Mouse (Mus musculus) ovary, adult 18-20 months (tissue): ENCODE results near the gene Gm21987.

ENCODE experiments used
- DNase-seq: peaks from one replicate; pipeline ENCODE4 v3.0.0; 2022; ENCODE audit warnings: low spot score, mixed read lengths

The Gm21987 gene

DNA sequence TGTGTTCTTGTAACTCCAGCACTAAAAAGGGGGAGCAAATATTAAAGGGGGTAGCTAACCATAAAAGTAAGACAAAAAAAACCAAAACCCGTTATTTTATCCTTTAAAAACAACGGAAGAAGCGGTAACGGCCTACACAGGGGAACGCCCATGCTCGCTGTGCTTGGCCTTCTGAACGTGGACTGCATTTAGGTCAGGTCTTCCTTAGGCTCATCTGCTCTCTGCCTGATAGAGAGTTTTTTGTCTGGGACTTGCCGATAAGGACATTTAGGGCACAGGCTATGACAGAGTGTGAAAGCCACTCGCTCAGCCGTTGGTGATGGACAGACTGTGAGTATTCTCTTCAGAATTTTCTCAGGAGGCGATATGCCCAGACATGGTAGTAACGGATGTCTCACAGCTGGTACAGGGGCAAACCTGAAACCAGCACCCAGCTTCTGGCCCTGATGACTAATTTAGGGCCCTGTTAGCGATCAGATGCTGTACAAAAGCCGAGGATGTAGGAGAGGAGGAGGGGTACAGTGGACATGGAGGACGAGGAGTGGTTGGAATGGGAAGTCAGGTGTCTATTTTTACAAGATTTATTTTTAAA is 25.0 kb downstream of the Gm21987 start:
- no peak for DNase-seq

- DNase-seq = no peak
Observed at GRCm38 (mm10) chr16:38372876-38373275, 26.0 kb downstream of the Gm21987 start.

GRCm38 (mm10) chr16:38373439-38373838 is 26.6 kb downstream of the Gm21987 start:
- no peak for DNase-seq

- no peak for DNase-seq
Observed at GRCm38 (mm10) chr16:38373941-38374340, 27.1 kb downstream of the Gm21987 start.

DNA sequence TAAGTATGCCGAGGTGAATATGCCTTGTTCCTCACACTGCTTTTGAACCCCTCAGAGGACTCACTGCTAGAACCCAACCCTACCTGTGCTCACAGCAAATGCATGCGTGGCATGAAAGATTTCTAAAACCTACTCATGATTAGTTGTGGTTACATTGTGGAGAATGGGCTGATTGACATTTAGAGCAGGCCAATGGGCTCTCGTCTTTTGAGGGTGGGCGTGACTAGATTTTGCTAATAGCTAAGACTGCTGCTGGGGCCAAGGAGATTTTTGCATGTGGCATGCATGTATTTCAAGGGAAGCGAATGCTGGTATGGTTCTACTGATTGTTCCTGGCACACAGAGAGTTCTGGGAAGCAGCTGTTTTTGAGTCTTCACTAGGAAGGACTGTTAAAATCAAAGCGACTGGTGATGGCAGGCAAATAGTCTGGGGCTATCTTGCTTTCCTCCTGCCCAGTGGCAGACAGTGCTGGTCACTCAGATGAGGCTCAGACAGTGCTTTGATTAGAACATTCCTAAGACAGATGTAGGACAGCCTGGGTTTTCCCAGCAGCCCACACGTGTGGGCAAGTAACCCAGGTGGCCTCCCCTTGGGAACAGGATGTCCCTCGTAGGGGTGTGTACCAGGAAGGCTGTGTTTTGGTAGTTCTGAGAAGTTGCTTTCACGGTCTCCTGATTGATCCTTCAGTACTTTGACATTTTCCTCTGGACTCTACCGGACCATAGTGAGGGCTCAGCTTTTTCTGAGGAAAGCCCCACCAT is 27.7 kb downstream of the Gm21987 start:
- DNase-seq = no peak

- no peak for DNase-seq
Observed at GRCm38 (mm10) chr16:38375182-38375581, 28.3 kb downstream of the Gm21987 start.

DNA sequence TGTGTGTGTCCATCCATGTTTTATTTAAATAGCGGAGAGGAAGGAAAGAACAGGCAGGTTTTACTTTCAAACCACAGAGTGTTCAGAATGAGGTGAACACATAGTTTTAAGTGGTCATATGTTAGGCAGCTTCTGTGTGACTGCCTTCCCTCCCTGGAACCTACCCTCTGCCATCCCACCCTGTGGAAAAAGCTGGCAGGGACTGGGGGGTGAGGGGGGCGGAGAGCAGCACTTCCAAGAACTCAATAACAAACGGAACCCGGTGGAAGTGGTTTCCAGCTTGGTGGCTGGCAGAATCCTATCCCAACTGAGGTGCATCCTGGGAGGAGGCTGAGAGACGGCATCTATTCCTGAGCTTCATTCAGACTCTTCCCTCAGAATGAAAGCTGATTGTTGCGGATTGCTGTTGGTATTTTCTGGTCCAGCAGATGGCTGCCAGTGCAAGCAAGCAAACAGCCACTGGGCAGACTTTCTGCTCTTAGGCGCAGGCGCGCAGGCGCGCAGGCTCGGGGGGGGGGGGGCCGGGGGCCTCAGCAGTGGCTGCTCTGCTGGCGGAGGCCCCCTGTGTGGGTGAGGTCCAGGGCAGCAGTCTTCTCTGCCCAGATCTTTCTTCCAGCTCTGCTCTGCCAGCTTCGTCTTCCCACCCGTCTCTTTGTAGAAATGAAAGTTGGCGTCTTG is 29.5 kb downstream of the Gm21987 start:
- no peak for DNase-seq

GRCm38 (mm10) chr16:38376841-38377249 is 30.0 kb downstream of the Gm21987 start:
- DNase-seq = no peak

DNA sequence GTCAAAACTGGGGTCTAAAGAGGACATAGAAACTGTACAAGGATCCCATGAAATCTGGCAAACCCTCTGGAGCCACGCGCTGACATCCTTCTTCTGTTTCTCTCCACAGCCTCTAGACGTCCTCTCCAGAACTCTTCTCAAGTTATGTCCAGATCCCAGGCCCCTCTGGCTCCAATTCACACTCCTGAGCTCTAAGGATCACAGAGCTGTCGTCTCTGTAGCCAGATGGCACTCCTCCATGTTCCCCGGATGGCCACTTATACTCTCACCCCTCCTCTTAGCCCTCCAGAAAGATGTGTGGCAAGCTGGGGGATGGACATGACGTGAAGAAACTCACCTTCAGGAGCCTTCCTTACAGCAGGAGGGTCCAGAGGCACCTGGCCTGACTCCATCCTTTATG is 30.7 kb downstream of the Gm21987 start:
- no peak for DNase-seq

- no peak for DNase-seq
Observed at GRCm38 (mm10) chr16:38378591-38378990, 31.8 kb downstream of the Gm21987 start.

DNA sequence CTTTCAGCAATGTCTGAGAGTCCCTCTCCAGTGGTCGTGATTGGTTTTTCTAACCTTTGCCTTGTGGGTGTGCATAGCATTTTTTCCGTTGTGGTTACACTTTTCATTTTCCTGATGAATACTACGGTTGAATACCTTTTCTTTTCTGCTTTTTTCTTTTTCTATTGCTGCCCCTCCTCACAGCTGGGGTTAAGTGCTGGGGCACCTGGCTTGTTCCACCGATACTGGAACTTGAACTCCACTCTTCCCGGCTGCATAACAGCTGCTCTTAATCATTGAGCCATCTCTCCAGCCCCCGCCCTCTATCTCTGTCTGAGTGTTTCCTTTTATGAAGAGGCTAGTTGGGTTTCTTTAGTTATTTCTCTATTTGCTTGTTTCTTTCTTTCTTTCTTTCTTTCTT is 32.2 kb downstream of the Gm21987 start:
- DNase-seq = no peak

- no peak for DNase-seq
Observed at GRCm38 (mm10) chr16:38379493-38379892, 32.7 kb downstream of the Gm21987 start.

DNA sequence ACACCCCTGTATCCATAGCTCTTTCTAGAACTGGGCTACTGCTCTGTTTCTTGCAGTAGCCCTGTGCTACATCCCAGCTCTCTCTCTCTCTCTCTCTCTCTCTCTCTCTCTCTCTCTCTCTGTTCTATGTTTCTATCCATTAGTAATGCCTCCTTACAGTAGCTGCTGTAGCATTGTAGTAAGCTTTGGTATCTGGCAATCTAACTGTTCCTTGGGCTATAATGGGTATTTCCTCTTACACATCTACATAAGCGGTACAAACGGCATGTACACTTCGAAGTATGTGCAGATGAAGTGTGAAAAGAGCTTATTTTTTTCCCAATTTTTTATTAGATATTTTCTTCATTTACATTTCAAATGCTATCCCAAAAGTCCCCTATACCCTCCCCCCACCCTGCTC is 33.1 kb downstream of the Gm21987 start:
- no peak for DNase-seq

GRCm38 (mm10) chr16:38383683-38384082 is 36.8 kb downstream of the Gm21987 start:
- no peak for DNase-seq

GRCm38 (mm10) chr16:38385184-38385634 is 38.4 kb downstream of the Gm21987 start:
- no peak for DNase-seq

GRCm38 (mm10) chr16:38385700-38386099 is 38.9 kb downstream of the Gm21987 start:
- no peak for DNase-seq

DNA sequence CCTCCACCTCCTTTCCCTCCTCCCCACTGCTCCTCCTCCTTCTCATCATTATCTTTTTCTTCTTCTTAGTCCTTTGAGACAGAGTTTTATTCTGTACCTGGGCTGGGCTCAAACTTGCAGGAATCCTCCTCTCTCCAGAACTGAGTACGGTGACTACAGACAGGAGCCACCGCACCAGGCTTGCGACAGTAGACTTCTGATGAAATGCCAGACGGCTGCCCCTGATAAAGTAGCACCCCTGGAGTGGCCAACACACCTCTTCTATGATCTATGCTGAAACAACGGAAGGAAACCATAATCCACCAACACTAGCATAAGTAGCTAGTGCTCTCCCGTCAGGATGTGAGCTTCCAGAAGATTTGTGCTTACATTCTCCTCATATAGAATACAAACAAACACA is 40.5 kb downstream of the Gm21987 start:
- DNase-seq = no peak

DNA sequence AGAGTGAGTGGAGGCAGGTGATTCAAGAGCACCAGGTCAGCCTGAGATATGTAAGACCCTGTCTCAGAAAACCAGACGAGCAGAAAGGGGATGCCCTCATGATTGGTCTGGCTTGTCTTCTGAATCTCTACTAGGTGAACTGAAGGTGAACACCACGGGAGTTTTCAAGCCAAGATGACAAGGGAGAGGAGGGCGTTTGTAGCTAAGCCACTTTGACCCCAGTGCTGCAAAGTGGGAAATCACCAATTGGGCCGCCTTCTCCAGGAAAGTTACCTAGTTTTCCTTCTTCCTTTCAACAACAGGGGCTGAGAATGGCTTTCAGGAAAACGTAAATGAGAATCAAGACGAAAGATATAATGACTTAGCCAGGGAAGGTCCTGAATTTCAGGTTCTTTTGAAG is 41.9 kb downstream of the Gm21987 start:
- DNase-seq = no peak

GRCm38 (mm10) chr16:38389284-38389893 is 42.5 kb downstream of the Gm21987 start:
- no peak for DNase-seq

- DNase-seq = no peak
Observed at GRCm38 (mm10) chr16:38390322-38390721, 43.5 kb downstream of the Gm21987 start.

DNA sequence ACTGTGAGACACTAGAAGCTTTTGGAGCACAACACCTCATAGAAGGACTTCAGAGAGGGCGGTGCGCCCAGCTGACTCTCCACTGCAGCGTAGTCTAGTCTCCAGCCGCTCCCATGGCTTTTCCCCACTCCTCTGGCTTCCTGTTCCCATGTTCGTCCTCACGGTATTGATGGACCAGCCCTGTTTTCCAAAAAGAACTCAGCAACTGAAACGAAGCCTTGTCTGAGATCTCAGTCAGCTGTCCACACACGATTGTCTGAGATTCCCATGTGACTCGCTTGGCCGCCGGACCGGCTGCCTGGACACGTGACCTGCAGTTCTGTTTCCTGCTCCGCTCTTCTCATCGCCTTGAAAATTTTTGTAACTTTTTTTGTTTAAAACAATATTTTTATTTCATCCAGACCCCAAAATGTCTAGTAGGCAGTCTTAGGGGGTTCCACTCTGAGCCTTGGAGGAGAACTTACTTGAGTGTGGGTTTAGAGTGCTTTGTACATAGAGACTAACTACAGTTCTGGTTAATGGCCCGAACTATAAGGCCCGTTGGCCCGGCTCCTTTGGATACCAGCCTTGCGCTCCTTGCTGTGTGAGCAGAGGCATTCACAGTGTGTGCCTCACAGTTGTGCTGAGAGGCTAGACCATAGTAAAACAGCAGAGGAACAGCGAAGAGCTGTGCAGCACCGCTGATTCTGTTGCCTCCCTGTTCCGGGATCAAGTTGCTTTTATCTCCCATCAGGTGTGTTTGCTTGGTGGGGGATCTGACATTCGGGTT is 45.5 kb downstream of the Gm21987 start:
- no peak for DNase-seq

DNA sequence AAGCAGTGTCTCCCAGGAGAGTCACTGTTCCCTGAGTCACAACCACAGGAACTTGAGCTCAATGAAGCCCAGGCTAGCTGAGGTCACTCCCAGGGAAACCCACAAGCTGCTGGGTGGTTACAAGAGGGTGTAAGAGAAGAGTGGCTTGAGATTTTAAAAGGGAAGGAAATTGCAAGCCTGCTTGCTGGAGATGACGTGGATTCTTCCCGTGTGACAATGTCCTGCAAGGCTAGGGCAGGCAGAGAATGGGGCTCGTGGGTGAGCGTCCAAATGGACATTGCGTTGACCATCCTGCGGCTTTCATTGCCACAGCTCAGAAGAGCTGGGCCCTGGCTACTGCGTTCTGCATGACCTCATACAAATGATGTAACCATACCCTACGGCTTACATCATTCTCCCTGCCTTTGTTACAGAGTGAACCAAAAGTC is 47.4 kb downstream of the Gm21987 start:
- no peak for DNase-seq
